Mouse (Mus musculus) spleen, adult 2 months (tissue): ENCODE measurements at regions not wholly inside any gene's neighbourhood (a gene's known extent, or its start where the extent isn't known, plus 50 kb on each side); places are given as distances from the start of the nearest gene placed in this dataset.

Experiments
- CTCF ChIP-seq: fragments of 200-500 bp; IDR thresholded peaks from 2 replicates; pipeline ENCODE4 v1.5.1; 2011; ENCODE audit warnings: mild to moderate bottlenecking, inconsistent platforms; ENCODE audit not compliant: insufficient read depth, insufficient read length, insufficient replicate concordance; ENCODE audit errors: extremely low read depth
- POLR2A ChIP-seq: fragments of 200-500 bp; IDR thresholded peaks from 2 replicates; pipeline ENCODE4 v1.6.1; 2011; ENCODE audit warnings: low read depth, low read length, inconsistent platforms

- TF ChIP-seq CTCF (no peak), POLR2A (no peak)
Measured at GRCm38 (mm10) chr11:114177789-114178188, 110.9 kb upstream of the Sdk2 start.
